Mouse (Mus musculus): ENCODE measurements around the gene Mthfr.

Gene Mthfr

DNA sequence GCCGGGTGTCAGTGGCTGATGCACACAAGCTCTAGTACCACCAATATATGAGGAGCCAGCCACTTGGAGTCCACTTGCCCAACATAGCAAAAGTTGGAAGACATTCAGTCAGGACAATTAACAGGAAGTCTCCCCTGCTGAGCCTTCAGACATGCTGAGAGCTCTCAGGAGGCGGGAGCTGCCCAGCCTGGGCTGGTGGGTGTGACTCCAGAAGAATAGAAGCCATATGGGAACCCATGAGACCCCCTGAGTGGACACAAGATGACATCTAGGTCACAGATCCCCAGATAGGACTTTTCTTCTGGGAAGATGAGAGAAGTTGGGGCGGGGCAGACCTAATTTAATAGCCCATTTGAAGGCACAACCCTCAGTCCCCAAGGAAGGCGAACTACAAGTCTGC lies 50.3 kb downstream of the Mthfr start:
- no peak for DNase-seq (ENCODE audit: low read depth, low spot score)

DNA sequence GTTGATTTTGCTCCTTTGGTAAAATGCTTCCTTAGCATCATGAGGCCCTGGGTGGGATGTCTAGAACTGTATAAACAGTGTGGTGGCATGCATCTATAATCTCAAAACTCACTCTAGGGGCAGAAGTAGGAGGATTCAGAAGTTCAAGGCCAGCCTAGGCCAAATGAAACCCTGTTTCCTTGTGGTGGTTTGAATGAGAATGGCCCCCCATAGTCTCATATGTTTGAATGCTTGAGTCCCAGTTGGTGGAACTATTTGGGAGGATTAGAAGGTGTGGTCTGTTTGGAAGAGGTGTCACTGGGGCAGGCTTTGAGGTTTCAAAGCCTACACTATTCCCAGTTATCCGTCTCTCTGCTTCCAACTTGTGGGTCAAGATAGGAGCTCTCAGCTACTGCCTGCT lies 52.3 kb downstream of the Mthfr start:
- no peak for DNase-seq (ENCODE audit: low read depth, low spot score)

DNA sequence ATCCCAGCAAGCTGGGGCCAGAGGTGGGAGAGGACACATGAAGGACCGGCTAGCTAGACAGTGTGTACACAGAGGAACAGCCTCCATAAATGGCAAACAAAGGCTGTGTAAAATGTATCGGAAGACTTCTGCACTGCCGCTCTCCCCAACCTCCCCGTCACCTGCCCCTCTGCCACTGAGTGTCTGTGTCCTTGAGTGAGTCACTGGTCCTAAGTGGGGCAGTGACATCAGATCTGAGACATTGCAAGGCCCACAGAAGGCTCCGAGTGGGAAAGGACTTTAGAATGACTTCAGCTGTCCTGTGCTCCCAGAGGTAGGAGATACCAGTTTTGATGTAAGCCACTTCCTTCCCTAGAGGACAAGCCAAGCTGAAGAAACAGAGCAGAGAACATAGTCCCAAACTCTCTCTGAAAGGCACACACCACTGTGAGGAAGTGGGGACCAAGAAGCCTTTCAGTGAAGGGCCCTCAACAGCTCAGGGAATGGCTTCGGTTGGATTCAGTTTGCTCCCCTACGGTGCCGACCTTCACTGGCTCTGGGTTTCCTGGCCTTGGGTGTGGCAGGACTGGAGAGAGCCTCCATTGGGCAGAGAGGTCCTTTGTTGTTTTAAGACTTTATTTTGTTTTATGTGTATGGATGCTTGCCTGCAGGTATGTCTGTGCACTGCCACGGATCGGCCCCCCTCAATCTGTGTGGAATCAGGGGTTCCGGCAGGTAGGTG lies 53.8 kb downstream of the Mthfr start:
- no peak for DNase-seq (ENCODE audit: low read depth, low spot score)

DNA sequence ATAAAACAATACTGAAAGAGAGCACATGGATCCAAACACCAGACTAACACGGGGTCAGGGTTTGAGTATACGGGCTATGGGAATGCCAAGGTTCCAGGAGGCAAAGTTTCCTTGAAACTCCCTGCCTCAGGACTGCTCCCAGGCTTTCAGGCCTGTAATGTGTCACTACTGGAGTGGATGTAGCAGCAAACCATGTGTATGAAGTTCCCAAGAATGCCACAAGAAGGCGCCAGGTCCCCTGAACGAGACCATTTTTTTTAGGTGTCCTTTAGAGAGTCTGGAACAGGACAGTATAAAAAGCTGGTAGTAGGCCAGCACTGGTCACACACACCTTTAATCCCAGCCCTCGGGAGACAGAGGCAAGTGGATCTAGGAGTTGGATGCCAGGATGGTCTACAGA lies 55.3 kb downstream of the Mthfr start:
- DNase-seq (ENCODE audit: low read depth, low spot score) = no peak

DNA sequence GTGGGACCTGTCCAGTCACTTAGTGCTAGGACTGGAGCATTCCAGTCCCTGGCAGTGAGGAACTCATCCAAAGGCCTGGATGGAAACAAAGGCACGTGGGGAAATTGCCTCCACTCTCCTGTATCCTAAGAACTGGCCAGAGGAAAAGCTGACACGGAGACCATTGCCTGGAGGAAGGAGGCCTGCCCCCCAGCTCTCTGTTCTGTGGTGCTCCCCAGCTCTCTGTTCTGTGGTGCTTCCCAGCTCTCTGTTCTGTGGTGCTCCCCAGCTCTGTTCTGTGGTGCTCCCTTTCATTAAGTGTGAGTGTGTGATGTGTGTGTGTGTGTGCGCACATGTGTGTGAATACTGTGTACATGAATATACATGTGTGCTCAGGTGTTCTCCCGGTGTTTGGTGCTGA lies 56.2 kb downstream of the Mthfr start:
- DNase-seq (ENCODE audit: low read depth, low spot score) = no peak

DNA sequence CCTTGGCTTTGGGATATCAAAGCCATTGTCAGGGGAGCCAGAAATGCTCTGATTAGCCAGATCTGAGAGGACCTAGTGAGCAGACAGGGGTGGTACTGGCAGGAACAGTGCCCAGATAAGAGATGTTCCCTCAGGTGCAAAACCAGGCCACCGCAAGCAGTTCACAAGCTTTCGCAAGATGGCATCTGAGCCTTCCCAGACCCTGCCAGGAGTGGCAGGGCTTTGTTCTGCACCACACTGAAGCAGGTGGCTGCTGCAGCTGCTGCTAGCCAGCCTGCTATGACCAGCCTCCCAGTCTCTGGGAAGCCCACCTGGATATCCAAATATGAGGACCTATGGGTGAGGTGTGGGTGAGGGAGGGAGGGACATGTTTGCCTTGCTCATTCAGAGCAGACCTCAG lies 59.1 kb downstream of the Mthfr start:
- DNase-seq (ENCODE audit: low read depth, low spot score) = no peak

DNA sequence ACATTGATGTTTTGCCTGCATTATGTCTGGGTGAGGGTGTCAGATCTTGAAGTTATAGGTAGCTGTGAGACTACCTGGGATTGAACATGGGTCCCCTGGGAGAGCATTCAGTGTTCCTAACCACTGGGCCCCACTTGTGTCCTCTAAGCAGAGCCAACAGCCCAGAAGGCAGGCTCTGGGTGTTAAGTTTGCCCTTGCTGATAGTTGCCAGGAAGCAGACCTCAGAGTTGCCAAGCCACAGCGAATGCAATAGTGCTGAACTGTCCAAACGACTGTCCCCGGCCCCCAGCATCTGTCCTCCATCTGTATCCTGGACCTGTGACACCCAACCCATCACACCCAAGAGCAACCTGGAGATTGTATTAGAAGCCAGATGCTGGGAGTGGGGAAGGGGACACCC lies 59.8 kb downstream of the Mthfr start:
- no peak for DNase-seq (ENCODE audit: low read depth, low spot score)

DNA sequence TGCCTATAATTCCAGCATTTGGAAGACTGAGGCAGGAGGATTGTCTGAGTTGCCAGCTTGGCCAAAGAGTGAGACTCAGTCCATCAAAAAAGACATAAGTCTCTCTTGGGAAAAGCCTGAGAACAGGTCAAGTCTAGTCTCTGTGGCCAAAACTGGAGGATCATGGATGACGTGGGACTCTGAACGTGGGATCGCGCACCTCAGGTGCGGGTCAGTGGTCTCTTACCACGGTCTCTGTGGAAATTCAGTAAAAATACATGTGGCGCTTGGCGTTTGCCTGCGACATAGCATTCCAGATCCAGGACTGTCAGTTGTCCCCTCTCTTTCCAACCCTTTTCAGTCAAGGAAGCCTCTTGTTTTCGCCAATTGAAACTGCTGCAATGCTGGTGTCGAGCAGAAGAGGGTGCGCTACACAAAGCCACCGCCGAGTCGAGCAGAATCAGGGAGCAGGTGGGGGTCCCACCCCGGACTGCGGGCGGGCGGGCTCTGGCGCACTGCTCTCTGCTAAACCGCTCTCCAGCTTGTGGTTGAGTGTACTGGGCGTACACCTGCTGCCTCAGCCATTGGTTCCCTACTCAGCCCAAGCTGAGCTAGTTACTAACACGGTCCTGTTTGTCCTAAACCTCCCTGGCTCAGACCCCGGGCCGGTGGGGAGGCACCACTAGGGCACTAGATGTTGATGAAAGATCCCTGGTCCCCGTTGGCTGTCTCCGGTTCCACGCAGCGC lies 63.1 kb downstream of the Mthfr start:
- DNase-seq (ENCODE audit: low read depth, low spot score) = no peak

DNA sequence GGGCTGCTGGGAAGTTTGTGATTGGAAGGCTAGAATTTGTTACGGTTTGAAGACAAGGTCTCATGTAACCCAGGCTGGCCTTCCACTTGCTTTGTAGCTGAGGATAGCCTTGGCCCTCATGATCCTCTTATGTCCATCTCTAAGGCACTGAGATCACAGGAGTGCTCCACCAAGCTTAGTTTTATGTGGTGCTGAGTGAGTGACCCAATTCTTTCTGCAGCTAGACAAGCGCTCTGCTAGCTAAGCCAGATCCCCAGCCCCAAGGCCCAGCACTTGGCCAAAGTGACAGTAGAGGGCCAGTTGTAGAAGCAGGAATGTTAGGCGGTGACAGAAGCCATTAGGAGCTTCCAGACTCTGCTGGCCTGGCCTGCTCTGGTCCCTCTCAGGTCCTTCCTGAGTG lies 65.3 kb downstream of the Mthfr start:
- no peak for DNase-seq (ENCODE audit: low read depth, low spot score)

DNA sequence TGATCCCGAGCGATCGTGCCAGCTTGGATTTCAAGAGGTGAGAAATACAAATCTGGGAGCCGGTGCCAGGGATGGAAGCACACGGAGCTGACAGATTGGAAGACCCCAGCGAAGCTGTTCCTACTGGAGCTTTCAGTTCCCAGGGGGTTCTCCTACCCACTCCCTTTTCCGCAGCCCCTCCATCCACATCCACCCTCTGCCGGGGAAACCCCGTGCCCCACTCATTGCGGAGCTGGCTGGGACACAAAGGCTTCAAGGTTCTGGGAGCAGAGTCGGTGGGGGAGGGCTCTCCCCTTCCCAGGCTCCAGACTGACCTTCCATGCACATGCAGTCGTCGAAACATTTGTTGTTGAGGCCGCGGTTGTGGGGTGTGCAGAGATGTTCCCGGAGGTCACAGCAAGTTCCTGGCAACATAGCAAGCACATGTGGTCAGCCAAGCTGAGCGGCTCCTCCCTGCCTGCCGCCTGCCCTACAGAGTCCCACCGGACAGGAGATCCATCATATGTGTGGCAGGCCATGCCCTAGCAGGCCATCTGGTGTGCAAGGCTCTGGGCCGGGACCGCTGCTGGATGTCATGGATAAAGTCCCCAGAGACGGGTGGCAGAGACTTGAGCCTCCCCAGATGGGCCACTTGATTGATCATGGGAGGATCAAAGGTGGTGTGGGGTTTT lies 68.9 kb downstream of the Mthfr start:
- DNase-seq (ENCODE audit: low read depth, low spot score) = no peak

DNA sequence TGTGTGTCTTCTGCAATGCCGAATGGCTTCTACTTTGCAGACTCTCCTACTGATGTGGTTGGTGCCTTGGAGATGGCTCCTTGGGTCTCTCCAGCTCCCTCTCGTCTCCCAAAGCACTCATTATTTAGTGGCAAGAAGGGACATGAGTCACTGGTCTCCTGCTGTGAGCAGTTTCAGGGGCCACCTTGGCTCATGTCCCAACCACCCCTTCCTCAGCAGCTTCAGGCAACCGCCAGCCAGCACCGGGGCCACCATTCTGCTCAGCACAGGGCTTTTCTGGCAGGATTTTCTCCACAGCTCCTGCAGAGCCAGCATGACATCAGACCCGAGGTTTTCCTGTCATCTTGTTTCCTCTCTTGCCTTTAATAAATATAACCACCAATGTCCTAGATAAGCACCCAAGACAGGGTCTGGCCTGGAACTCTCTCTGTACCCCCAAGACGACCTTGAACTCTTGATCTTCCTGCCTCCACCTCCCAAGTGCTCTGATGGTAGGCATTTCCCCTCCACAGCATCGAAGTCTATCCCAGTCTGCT lies 69.8 kb downstream of the Mthfr start:
- no peak for DNase-seq (ENCODE audit: low read depth, low spot score)
